Mouse (Mus musculus): ENCODE results near the gene Sf3b5. TPM values are rescaled to one million over a fixed set of nuclear protein-coding genes. Genes with fewer than 3 reads are reported as not detected.

Gene Sf3b5
- polyA plus RNA-seq, 1 experiment from 2014 or later = 41.5 TPM

DNA sequence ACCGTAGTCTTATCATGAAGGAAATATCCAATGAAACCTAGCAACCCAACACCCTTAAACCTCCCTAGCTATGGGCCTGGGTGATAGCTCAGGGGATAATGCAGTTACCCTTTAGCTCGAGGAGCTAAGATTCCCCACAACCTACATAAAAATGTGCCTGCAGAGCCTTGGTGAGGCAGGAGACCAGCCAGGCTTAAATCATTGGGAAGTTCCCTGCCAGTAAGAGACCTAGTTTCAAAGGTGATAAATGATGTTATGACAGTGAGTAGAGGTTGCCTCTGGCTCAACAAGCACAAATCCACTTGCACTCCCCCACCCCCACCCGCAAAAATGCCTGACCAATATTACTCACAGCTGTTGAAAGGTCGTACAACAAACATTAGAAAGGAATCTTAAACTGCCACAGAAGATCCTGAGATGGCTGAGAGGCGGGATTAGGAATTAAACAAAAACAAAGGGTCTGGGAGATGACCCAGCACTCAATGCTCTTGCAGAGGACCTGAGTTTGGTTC is 39.4 kb upstream of the Sf3b5 start:
- no peaks in the 10 kb centered on the region for H3K36me3 ChIP-seq (replicated peaks; ENCODE audit: control insufficient read depth, insufficient read depth, low read depth, low read length)
- ATAC-seq (replicated peaks; ENCODE audit: insufficient number of reproducible peaks, low FRiP score, low TSS enrichment, low read depth) = no peak
- WGBS = 68% methylated on average over 5 of the region's 5 CpGs

GRCm38 (mm10) chr10:12974572-12974971 is 30.6 kb upstream of the Sf3b5 start:
- no peaks in the 10 kb centered on the region for H3K4me1 ChIP-seq (ENCODE audit: control insufficient read depth, insufficient read depth, low read length)
- H3K4me2 ChIP-seq (ENCODE audit: low read depth, low read length) = no peak overlapping the region
- no peak overlapping the region for H3K27ac ChIP-seq (replicated peaks; ENCODE audit: low read depth, low read length)
- ATAC-seq (replicated peaks; ENCODE audit: insufficient number of reproducible peaks, low FRiP score, low TSS enrichment, low read depth) (no peak), DNase-seq (ENCODE audit: low spot score) (no peak)
- H3K9me3 ChIP-seq (replicated peaks; ENCODE audit: control insufficient read depth, low read length) = no peaks in the 10 kb centered on the region
- H3K4me3 ChIP-seq (ENCODE audit: low read depth, low read length) = no peak overlapping the region
- no peak overlapping the region for H3K9ac ChIP-seq (replicated peaks; ENCODE audit: low read length)
- no peaks in the 10 kb centered on the region for H3K36me3 ChIP-seq (replicated peaks; ENCODE audit: control insufficient read depth, insufficient read depth, low read depth, low read length)
- H3K27me3 ChIP-seq (ENCODE audit: control insufficient read depth, insufficient read depth, low read length) = no peaks in the 10 kb centered on the region
- WGBS = 86% methylated on average over 6 of the region's 6 CpGs

More for the DNA sequence above, 39.4 kb upstream of the Sf3b5 start:
- DNase-seq (ENCODE audit: low spot score) = no peak
- Histone ChIP-seq H3K27me3 (ENCODE audit: control insufficient read depth, insufficient read depth, low read length) (peaks cover 2% of the 10 kb centered on the region; the same call in 1 of the 2 replicates), H3K27ac (replicated peaks; ENCODE audit: low read depth, low read length) (no peak overlapping the region), H3K9ac (replicated peaks; ENCODE audit: low read length) (no peak overlapping the region), H3K4me2 (ENCODE audit: low read depth, low read length) (no peak overlapping the region), H3K9me3 (replicated peaks; ENCODE audit: control insufficient read depth, low read length) (no peaks in the 10 kb centered on the region), H3K4me3 (ENCODE audit: low read depth, low read length) (no peak overlapping the region), H3K4me1 (ENCODE audit: control insufficient read depth, insufficient read depth, low read length) (no peaks in the 10 kb centered on the region)

- no peak for DNase-seq (ENCODE audit: low spot score)
- WGBS = 86% methylated on average over 3 of the region's 3 CpGs
- Histone ChIP-seq H3K4me1 (ENCODE audit: control insufficient read depth, insufficient read depth, low read length) (no peaks in the 10 kb centered on the region), H3K27me3 (ENCODE audit: control insufficient read depth, insufficient read depth, low read length) (no peaks in the 10 kb centered on the region), H3K36me3 (replicated peaks; ENCODE audit: control insufficient read depth, insufficient read depth, low read depth, low read length) (no peaks in the 10 kb centered on the region), H3K9me3 (replicated peaks; ENCODE audit: control insufficient read depth, low read length) (no peaks in the 10 kb centered on the region), H3K27ac (replicated peaks; ENCODE audit: low read depth, low read length) (no peak overlapping the region), H3K9ac (replicated peaks; ENCODE audit: low read length) (no peak overlapping the region), H3K4me3 (ENCODE audit: low read depth, low read length) (no peak overlapping the region), H3K4me2 (ENCODE audit: low read depth, low read length) (no peak overlapping the region)
- no peak for ATAC-seq (replicated peaks; ENCODE audit: insufficient number of reproducible peaks, low FRiP score, low TSS enrichment, low read depth)
Measured at GRCm38 (mm10) chr10:12975461-12975860, 29.7 kb upstream of the Sf3b5 start.

GRCm38 (mm10) chr10:12975957-12976356 is 29.2 kb upstream of the Sf3b5 start:
- Histone ChIP-seq H3K4me3 (ENCODE audit: low read depth, low read length) (no peak overlapping the region), H3K4me1 (ENCODE audit: control insufficient read depth, insufficient read depth, low read length) (no peaks in the 10 kb centered on the region), H3K9ac (replicated peaks; ENCODE audit: low read length) (no peak overlapping the region), H3K36me3 (replicated peaks; ENCODE audit: control insufficient read depth, insufficient read depth, low read depth, low read length) (no peaks in the 10 kb centered on the region), H3K4me2 (ENCODE audit: low read depth, low read length) (no peak overlapping the region), H3K9me3 (replicated peaks; ENCODE audit: control insufficient read depth, low read length) (no peaks in the 10 kb centered on the region), H3K27ac (replicated peaks; ENCODE audit: low read depth, low read length) (no peak overlapping the region), H3K27me3 (ENCODE audit: control insufficient read depth, insufficient read depth, low read length) (no peaks in the 10 kb centered on the region)
- ATAC-seq (replicated peaks; ENCODE audit: insufficient number of reproducible peaks, low FRiP score, low TSS enrichment, low read depth) (no peak), DNase-seq (ENCODE audit: low spot score) (no peak)
- WGBS = 86% methylated on average over 7 of the region's 7 CpGs

DNA sequence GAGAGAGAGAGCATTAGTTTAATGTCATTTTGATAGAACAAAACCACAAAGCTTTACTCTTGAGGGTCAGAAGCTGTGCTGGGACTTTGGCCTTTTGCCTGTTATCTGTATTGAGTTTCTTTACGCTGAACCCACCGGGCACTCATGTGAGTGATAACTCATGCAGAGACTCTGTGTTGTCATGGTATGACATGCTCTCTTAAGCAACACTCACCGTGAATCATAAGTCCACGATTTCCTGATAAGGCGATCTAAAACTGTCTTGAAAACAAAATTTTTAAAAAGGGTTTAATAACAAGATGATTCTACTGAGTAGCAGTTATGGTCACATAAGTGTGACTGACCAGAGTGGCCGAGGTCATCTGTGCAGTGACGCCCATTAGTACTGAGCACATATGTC is 28.6 kb upstream of the Sf3b5 start:
- Histone ChIP-seq H3K9me3 (replicated peaks; ENCODE audit: control insufficient read depth, low read length) (no peaks in the 10 kb centered on the region), H3K4me3 (ENCODE audit: low read depth, low read length) (no peak overlapping the region), H3K27me3 (ENCODE audit: control insufficient read depth, insufficient read depth, low read length) (no peaks in the 10 kb centered on the region), H3K36me3 (replicated peaks; ENCODE audit: control insufficient read depth, insufficient read depth, low read depth, low read length) (no peaks in the 10 kb centered on the region), H3K27ac (replicated peaks; ENCODE audit: low read depth, low read length) (no peak overlapping the region), H3K4me1 (ENCODE audit: control insufficient read depth, insufficient read depth, low read length) (no peaks in the 10 kb centered on the region), H3K4me2 (ENCODE audit: low read depth, low read length) (no peak overlapping the region), H3K9ac (replicated peaks; ENCODE audit: low read length) (no peak overlapping the region)
- DNase-seq (ENCODE audit: low spot score) = no peak
- no peak for ATAC-seq (replicated peaks; ENCODE audit: insufficient number of reproducible peaks, low FRiP score, low TSS enrichment, low read depth)
- WGBS = 92% methylated on average over 7 of the region's 7 CpGs

DNA sequence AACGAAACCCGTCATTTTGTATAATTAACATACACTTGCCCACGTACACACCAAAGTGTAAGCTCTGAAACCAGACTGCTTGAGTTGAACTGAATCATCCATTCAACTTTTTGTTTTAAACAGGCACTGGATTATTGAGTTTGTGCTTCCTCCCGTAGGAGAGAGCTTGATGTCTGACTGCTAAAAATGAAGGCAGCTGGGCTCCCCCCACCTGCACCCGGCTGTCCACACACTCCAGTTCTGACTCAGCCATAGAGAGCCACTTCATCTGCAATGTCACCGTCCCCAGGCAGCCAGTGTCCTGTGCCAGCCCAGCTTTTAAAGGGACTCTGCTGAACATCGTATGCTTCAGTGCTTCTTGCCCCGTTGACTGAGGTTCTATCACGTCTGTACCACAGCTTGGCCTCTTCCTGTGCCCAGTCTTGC is 27.3 kb upstream of the Sf3b5 start:
- Histone ChIP-seq H3K9me3 (replicated peaks; ENCODE audit: control insufficient read depth, low read length) (no peaks in the 10 kb centered on the region), H3K4me1 (ENCODE audit: control insufficient read depth, insufficient read depth, low read length) (no peaks in the 10 kb centered on the region), H3K9ac (replicated peaks; ENCODE audit: low read length) (no peak overlapping the region), H3K27me3 (ENCODE audit: control insufficient read depth, insufficient read depth, low read length) (no peaks in the 10 kb centered on the region), H3K4me3 (ENCODE audit: low read depth, low read length) (no peak overlapping the region), H3K4me2 (ENCODE audit: low read depth, low read length) (no peak overlapping the region), H3K36me3 (replicated peaks; ENCODE audit: control insufficient read depth, insufficient read depth, low read depth, low read length) (no peaks in the 10 kb centered on the region), H3K27ac (replicated peaks; ENCODE audit: low read depth, low read length) (no peak overlapping the region)
- WGBS = 86% methylated on average over 9 of the region's 9 CpGs
- DNase-seq (ENCODE audit: low spot score) (no peak), ATAC-seq (replicated peaks; ENCODE audit: insufficient number of reproducible peaks, low FRiP score, low TSS enrichment, low read depth) (no peak)

GRCm38 (mm10) chr10:12981071-12981470 is 24.1 kb upstream of the Sf3b5 start:
- DNase-seq (ENCODE audit: low spot score) (no peak), ATAC-seq (replicated peaks; ENCODE audit: insufficient number of reproducible peaks, low FRiP score, low TSS enrichment, low read depth) (no peak)
- Histone ChIP-seq H3K9me3 (replicated peaks; ENCODE audit: control insufficient read depth, low read length) (no peaks in the 10 kb centered on the region), H3K4me3 (ENCODE audit: low read depth, low read length) (no peak overlapping the region), H3K4me1 (ENCODE audit: control insufficient read depth, insufficient read depth, low read length) (no peaks in the 10 kb centered on the region), H3K36me3 (replicated peaks; ENCODE audit: control insufficient read depth, insufficient read depth, low read depth, low read length) (no peaks in the 10 kb centered on the region), H3K27ac (replicated peaks; ENCODE audit: low read depth, low read length) (no peak overlapping the region), H3K4me2 (ENCODE audit: low read depth, low read length) (no peak overlapping the region), H3K27me3 (ENCODE audit: control insufficient read depth, insufficient read depth, low read length) (no peaks in the 10 kb centered on the region), H3K9ac (replicated peaks; ENCODE audit: low read length) (no peak overlapping the region)
- WGBS = 62% methylated on average over 7 of the region's 7 CpGs

GRCm38 (mm10) chr10:12983516-12983915 is 21.6 kb upstream of the Sf3b5 start:
- Histone ChIP-seq H3K27ac (replicated peaks; ENCODE audit: low read depth, low read length) (no peak overlapping the region), H3K9me3 (replicated peaks; ENCODE audit: control insufficient read depth, low read length) (no peaks in the 10 kb centered on the region), H3K27me3 (ENCODE audit: control insufficient read depth, insufficient read depth, low read length) (no peaks in the 10 kb centered on the region), H3K4me1 (ENCODE audit: control insufficient read depth, insufficient read depth, low read length) (no peaks in the 10 kb centered on the region), H3K9ac (replicated peaks; ENCODE audit: low read length) (no peak overlapping the region), H3K4me2 (ENCODE audit: low read depth, low read length) (no peak overlapping the region), H3K4me3 (ENCODE audit: low read depth, low read length) (no peak overlapping the region), H3K36me3 (replicated peaks; ENCODE audit: control insufficient read depth, insufficient read depth, low read depth, low read length) (no peaks in the 10 kb centered on the region)
- DNase-seq (ENCODE audit: low spot score) (no peak), ATAC-seq (replicated peaks; ENCODE audit: insufficient number of reproducible peaks, low FRiP score, low TSS enrichment, low read depth) (no peak)
- 62% methylated on average over 3 of the region's 3 CpGs for WGBS
